Mouse (Mus musculus): ENCODE data around the gene Rasal1. TPM values are rescaled to one million over a fixed set of nuclear protein-coding genes. Genes with fewer than 3 reads are reported as not detected.

The Rasal1 gene
- polyA plus RNA-seq, 1 experiment from 2014 or later, result 0.06 TPM

GRCm38 (mm10) chr5:120670132-120670531, 21.5 kb downstream of the Rasal1 start:
- no peak overlapping the region for H3K4me2 ChIP-seq (replicated peaks)
- 88% methylated on average over 7 of the region's 7 CpGs for WGBS
- no peaks in the 10 kb centered on the region for H3K36me3 ChIP-seq
- H3K9ac ChIP-seq, result no peak overlapping the region
- peaks cover 11% of the 10 kb centered on the region for H3K27me3 ChIP-seq
- H3K27ac ChIP-seq, result no peak overlapping the region
- H3K9me3 ChIP-seq (replicated peaks), result no peaks in the 10 kb centered on the region
- no peak overlapping the region for H3K4me3 ChIP-seq
- ATAC-seq (ENCODE audit: low FRiP score), result no peak
- peaks cover 7% of the 10 kb centered on the region for H3K4me1 ChIP-seq

- H3K27me3 ChIP-seq, result peaks cover 2% of the 10 kb centered on the region; the same call in 1 of the 2 replicates
- H3K27ac ChIP-seq, result no peak overlapping the region
- H3K9me3 ChIP-seq (replicated peaks), result no peaks in the 10 kb centered on the region
- H3K4me1 ChIP-seq, result peaks cover 8% of the 10 kb centered on the region
- WGBS, result 82% methylated on average over 3 of the region's 3 CpGs
- no peak for ATAC-seq (ENCODE audit: low FRiP score)
- no peaks in the 10 kb centered on the region for H3K36me3 ChIP-seq
- no peak overlapping the region for H3K9ac ChIP-seq
- H3K4me2 ChIP-seq (replicated peaks), result no peak overlapping the region
- no peak overlapping the region for H3K4me3 ChIP-seq
Observed at GRCm38 (mm10) chr5:120671865-120672264, 23.3 kb downstream of the Rasal1 start.

GRCm38 (mm10) chr5:120673626-120674025, 25.0 kb downstream of the Rasal1 start:
- no peak for ATAC-seq (ENCODE audit: low FRiP score)
- H3K27me3 ChIP-seq, result no peaks in the 10 kb centered on the region
- 10% methylated on average over 12 of the region's 12 CpGs for WGBS
- H3K9me3 ChIP-seq (replicated peaks), result no peaks in the 10 kb centered on the region
- H3K4me3 ChIP-seq, result no peak overlapping the region
- H3K9ac ChIP-seq, result no peak overlapping the region
- peaks cover 8% of the 10 kb centered on the region for H3K4me1 ChIP-seq
- no peak overlapping the region for H3K4me2 ChIP-seq (replicated peaks)
- H3K27ac ChIP-seq, result no peak overlapping the region
- no peaks in the 10 kb centered on the region for H3K36me3 ChIP-seq

GRCm38 (mm10) chr5:120674229-120675145, 25.9 kb downstream of the Rasal1 start:
- Histone ChIP-seq H3K27ac (no peak overlapping the region), H3K9me3 (replicated peaks) (no peaks in the 10 kb centered on the region), H3K27me3 (no peaks in the 10 kb centered on the region), H3K36me3 (no peaks in the 10 kb centered on the region), H3K9ac (peak overlapping the region; percentile 23; the same call in 1 of the 2 replicates), H3K4me3 (no peak overlapping the region), H3K4me2 (replicated peaks) (no peak overlapping the region), H3K4me1 (peaks cover 12% of the 10 kb centered on the region)
- 35% methylated on average over 21 of the region's 21 CpGs for WGBS
- peak; percentile 33 for ATAC-seq (ENCODE audit: low FRiP score)

- no peak overlapping the region for H3K4me3 ChIP-seq
- no peak for ATAC-seq (ENCODE audit: low FRiP score)
- H3K4me1 ChIP-seq, result peaks cover 28% of the 10 kb centered on the region
- peaks cover 12% of the 10 kb centered on the region for H3K27me3 ChIP-seq
- H3K36me3 ChIP-seq, result no peaks in the 10 kb centered on the region
- no peaks in the 10 kb centered on the region for H3K9me3 ChIP-seq (replicated peaks)
- WGBS, result 34% methylated on average over 2 of the region's 2 CpGs
- no peak overlapping the region for H3K9ac ChIP-seq
- H3K27ac ChIP-seq, result no peak overlapping the region
- H3K4me2 ChIP-seq (replicated peaks), result no peak overlapping the region
Observed at GRCm38 (mm10) chr5:120677516-120677915, 28.9 kb downstream of the Rasal1 start.

GRCm38 (mm10) chr5:120679676-120680555, 31.3 kb downstream of the Rasal1 start:
- H3K27me3 ChIP-seq, result peaks cover 36% of the 10 kb centered on the region
- ATAC-seq (ENCODE audit: low FRiP score), result peak; percentile 89
- H3K4me1 ChIP-seq, result peaks cover 31% of the 10 kb centered on the region
- no peaks in the 10 kb centered on the region for H3K36me3 ChIP-seq
- H3K4me3 ChIP-seq, result peak overlapping the region; percentile 37
- WGBS, result under 1% methylated on average over 23 of the region's 24 CpGs
- no peaks in the 10 kb centered on the region for H3K9me3 ChIP-seq (replicated peaks)
- peak overlapping the region; percentile 64 for H3K4me2 ChIP-seq (replicated peaks)
- H3K9ac ChIP-seq, result peak overlapping the region; percentile 58
- peak overlapping the region; percentile 92 for H3K27ac ChIP-seq

GRCm38 (mm10) chr5:120680918-120681317, 32.3 kb downstream of the Rasal1 start:
- 83% methylated on average over 18 of the region's 18 CpGs for WGBS
- Histone ChIP-seq H3K27me3 (peaks cover 42% of the 10 kb centered on the region), H3K9me3 (replicated peaks) (no peaks in the 10 kb centered on the region), H3K4me1 (peaks cover 28% of the 10 kb centered on the region), H3K27ac (0 out of 2 replicates have a peak overlapping the region, but pooled peaks have one; percentile 68), H3K36me3 (no peaks in the 10 kb centered on the region), H3K4me2 (replicated peaks) (peak overlapping the region; percentile 64; the same call in 1 of the 2 replicates), H3K9ac (no peak overlapping the region), H3K4me3 (no peak overlapping the region)
- no peak for ATAC-seq (ENCODE audit: low FRiP score)

- Histone ChIP-seq H3K4me3 (no peak overlapping the region), H3K27me3 (peaks cover 51% of the 10 kb centered on the region), H3K27ac (no peak overlapping the region), H3K9ac (no peak overlapping the region; the same call in 1 of the 2 replicates), H3K36me3 (no peaks in the 10 kb centered on the region), H3K4me1 (peaks cover 28% of the 10 kb centered on the region), H3K9me3 (replicated peaks) (no peaks in the 10 kb centered on the region), H3K4me2 (replicated peaks) (no peak overlapping the region)
- 9% methylated on average over 24 of the region's 24 CpGs for WGBS
- ATAC-seq (ENCODE audit: low FRiP score), result no peak
Observed at GRCm38 (mm10) chr5:120682982-120683771, 34.6 kb downstream of the Rasal1 start.

GRCm38 (mm10) chr5:120685678-120686077, 37.1 kb downstream of the Rasal1 start:
- H3K27me3 ChIP-seq, result peaks cover 65% of the 10 kb centered on the region
- ATAC-seq (ENCODE audit: low FRiP score), result no peak

GRCm38 (mm10) chr5:120686749-120687483, 38.3 kb downstream of the Rasal1 start:
- no peaks in the 10 kb centered on the region for H3K9me3 ChIP-seq (replicated peaks)
- H3K36me3 ChIP-seq, result no peaks in the 10 kb centered on the region; the same call in 1 of the 2 replicates
- no peak overlapping the region for H3K9ac ChIP-seq
- WGBS, result 86% methylated on average over 6 of the region's 6 CpGs
- H3K27me3 ChIP-seq, result peaks cover 69% of the 10 kb centered on the region
- ATAC-seq (ENCODE audit: low FRiP score), result no peak
- no peak overlapping the region for H3K4me3 ChIP-seq
- H3K4me1 ChIP-seq, result peaks cover 15% of the 10 kb centered on the region
- H3K4me2 ChIP-seq (replicated peaks), result no peak overlapping the region
- no peak overlapping the region for H3K27ac ChIP-seq

More at GRCm38 (mm10) chr5:120685678-120686077, 37.1 kb downstream of the Rasal1 start:
- no peak overlapping the region for H3K9ac ChIP-seq
- H3K4me2 ChIP-seq (replicated peaks), result no peak overlapping the region
- WGBS, result 82% methylated on average over 8 of the region's 8 CpGs
- H3K4me1 ChIP-seq, result peaks cover 17% of the 10 kb centered on the region
- H3K9me3 ChIP-seq (replicated peaks), result no peaks in the 10 kb centered on the region
- H3K4me3 ChIP-seq, result no peak overlapping the region
- no peaks in the 10 kb centered on the region; the same call in 1 of the 2 replicates for H3K36me3 ChIP-seq
- no peak overlapping the region for H3K27ac ChIP-seq

- WGBS, result 86% methylated on average over 3 of the region's 3 CpGs
- H3K27me3 ChIP-seq, result peaks cover 69% of the 10 kb centered on the region
- no peak overlapping the region for H3K9ac ChIP-seq
- H3K4me3 ChIP-seq, result no peak overlapping the region
- H3K27ac ChIP-seq, result no peak overlapping the region
- H3K36me3 ChIP-seq, result no peaks in the 10 kb centered on the region; the same call in 1 of the 2 replicates
- H3K9me3 ChIP-seq (replicated peaks), result no peaks in the 10 kb centered on the region
- peaks cover 11% of the 10 kb centered on the region for H3K4me1 ChIP-seq
- H3K4me2 ChIP-seq (replicated peaks), result no peak overlapping the region
- ATAC-seq (ENCODE audit: low FRiP score), result no peak
Observed at GRCm38 (mm10) chr5:120687484-120687851, 38.9 kb downstream of the Rasal1 start.

All from hindbrain, embryonic 12.5 days (tissue).